25 mouse cellular contexts compared by ENCODE assay signal in the genomic region with DNA sequence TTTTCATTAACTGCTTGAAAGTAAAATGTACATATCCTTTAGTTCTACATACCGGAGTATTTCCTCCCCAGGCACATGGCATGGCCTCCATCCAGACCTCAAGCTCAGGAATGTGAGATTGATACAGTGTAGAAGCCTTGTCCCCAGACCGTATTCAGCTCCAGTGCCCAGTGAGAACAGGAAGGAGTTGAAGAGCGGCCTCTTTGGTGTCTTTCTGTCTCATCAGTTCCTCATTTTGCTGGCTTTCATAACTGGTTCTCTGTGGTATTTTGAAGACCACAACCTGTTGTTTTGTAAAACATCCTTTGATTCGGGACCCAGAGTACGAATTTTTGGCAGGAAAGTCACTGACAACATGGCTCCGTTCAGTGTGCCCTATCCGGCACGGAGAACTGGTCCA.
DNase-seq lines count a peak whose midpoint lies in the region; ATAC-seq and TF ChIP-seq lines count a peak whose summit lies in the region.
"Had no signal": no experiment of that assay in that cellular context is flagged by ENCODE, and none has a peak within 500 bp of the region (broad histone marks: within the 10 kb centered on the region; RNA-seq: fewer than 3 reads in every experiment).

No protein-coding gene starts in this region.

- H3K4me1 ChIP-seq in lung, adult 2 months (ENCODE audit: control insufficient read depth, insufficient read depth, low read length), result no peaks in the 10 kb centered on the region
- 0 out of 2 replicates have a peak, but pooled peaks cover 3% of the 10 kb centered on the region for H3K4me1 ChIP-seq in midbrain, embryonic 13.5 days (replicated peaks)
- H3K4me1 ChIP-seq: embryonic facial prominence, embryonic 12.5 days; liver, embryonic 12.5 days; midbrain, embryonic 12.5 days; neural tube, embryonic 15.5 days had no signal

- no peak overlapping the region for H3K4me2 ChIP-seq in midbrain, embryonic 13.5 days (replicated peaks)
- H3K4me2 ChIP-seq: embryonic facial prominence, embryonic 12.5 days; hindbrain, embryonic 13.5 days; liver, embryonic 12.5 days; lung, embryonic 15.5 days; midbrain, embryonic 12.5 days; neural tube, embryonic 15.5 days had no signal

- peak; percentile 31 for DNase-seq in lung, postnatal 36 days
- no peak for DNase-seq in lung, adult 2 months
- DNase-seq in B cell, adult 2 months, result peak; percentile 16 to 36
- DNase-seq in c-Kit-positive CD71-negative TER-119-negative erythroid progenitor cells, embryonic 14.5 days (ENCODE audit: low read depth), result peak; percentile 40
- DNase-seq in naive thymus-derived CD4-positive, alpha-beta T cell, adult 2 months (ENCODE audit: low read depth), result peak; percentile 29
- DNase-seq in urinary bladder, postnatal 4 days (ENCODE audit: low spot score in 2 of 2), result no peak
- no peak for DNase-seq in right cerebral cortex, adult 18-20 months
- DNase-seq: adrenal gland, postnatal 14 days; cerebellum, adult 2 months; gastrocnemius, postnatal 10 days; heart, adult 2 months; kidney, postnatal 4 days; layer of hippocampus, adult 9-11 months; thymus, postnatal 25 days had no signal

- no peak overlapping the region for H3K9ac ChIP-seq in midbrain, embryonic 13.5 days (replicated peaks)
- H3K9ac ChIP-seq: embryonic facial prominence, embryonic 12.5 days; hindbrain, embryonic 13.5 days; liver, embryonic 12.5 days; lung, embryonic 15.5 days; midbrain, embryonic 12.5 days; neural tube, embryonic 15.5 days had no signal

- no peaks in the 10 kb centered on the region for H3K27me3 ChIP-seq in midbrain, embryonic 13.5 days
- H3K27me3 ChIP-seq: embryonic facial prominence, embryonic 12.5 days; hindbrain, embryonic 13.5 days; liver, embryonic 12.5 days; lung, embryonic 15.5 days; midbrain, embryonic 12.5 days; neural tube, embryonic 15.5 days had no signal

- ATAC-seq in midbrain, embryonic 13.5 days, result no peak
- ATAC-seq: forebrain, embryonic 14.5 days; inflammation-experienced regulatory T-cells, adult 6 months; liver, embryonic 12.5 days had no signal

- no peaks in the 10 kb centered on the region for H3K9me3 ChIP-seq in midbrain, embryonic 13.5 days
- H3K9me3 ChIP-seq: embryonic facial prominence, embryonic 12.5 days; hindbrain, embryonic 13.5 days; liver, embryonic 12.5 days; lung, embryonic 15.5 days; midbrain, embryonic 12.5 days; neural tube, embryonic 15.5 days had no signal

- TF ChIP-seq CTCF in lung, adult 2 months (IDR thresholded peaks at IDR 0.05; ENCODE audit: insufficient read depth, low read length), result no peak

- no peaks in the 10 kb centered on the region for H3K36me3 ChIP-seq in midbrain, embryonic 13.5 days
- H3K36me3 ChIP-seq: embryonic facial prominence, embryonic 12.5 days; hindbrain, embryonic 13.5 days; liver, embryonic 12.5 days; lung, embryonic 15.5 days; midbrain, embryonic 12.5 days; neural tube, embryonic 15.5 days had no signal

- no peak overlapping the region for H3K27ac ChIP-seq in midbrain, embryonic 13.5 days
- H3K27ac ChIP-seq: embryonic facial prominence, embryonic 12.5 days; heart, adult 2 months; hindbrain, embryonic 13.5 days; liver, embryonic 12.5 days; lung, embryonic 15.5 days; macrophage; midbrain, embryonic 12.5 days; neural tube, embryonic 15.5 days had no signal

- WGBS in lung, adult 2 months, result 66% methylated on average over 8 of the region's 8 CpGs
- WGBS in midbrain, embryonic 13.5 days, result 92% methylated on average over 8 of the region's 8 CpGs

- no peak overlapping the region for H3K4me3 ChIP-seq in lung, adult 2 months (replicated peaks; ENCODE audit: extremely low read depth, low read depth, low read length)
- no peak overlapping the region for H3K4me3 ChIP-seq in midbrain, embryonic 13.5 days (replicated peaks)
- H3K4me3 ChIP-seq: embryonic facial prominence, embryonic 12.5 days; heart, adult 2 months; hindbrain, embryonic 13.5 days; liver, embryonic 12.5 days; lung, embryonic 15.5 days; midbrain, embryonic 12.5 days; myocyte; neural tube, embryonic 15.5 days had no signal

- no peak for TF ChIP-seq POLR2A in lung, adult 2 months (IDR thresholded peaks at IDR 0.05; ENCODE audit: borderline replicate concordance, extremely low read depth, low read depth, low read length)

Comparison
In these comparisons a context has a peak if more than half of its experiments do, and no peak if none do; other contexts are left out.
1. DNase-seq: peak in lung, postnatal 36 days (single experiment), B cell, adult 2 months (2 of 2), c-Kit-positive CD71-negative TER-119-negative erythroid progenitor cells, embryonic 14.5 days (single experiment) and naive thymus-derived CD4-positive, alpha-beta T cell, adult 2 months (single experiment); none in lung, adult 2 months (single experiment), urinary bladder, postnatal 4 days (0 of 2) and right cerebral cortex, adult 18-20 months (single experiment).